Mouse (Mus musculus): ENCODE data around the gene Gatad2a.

DNA sequence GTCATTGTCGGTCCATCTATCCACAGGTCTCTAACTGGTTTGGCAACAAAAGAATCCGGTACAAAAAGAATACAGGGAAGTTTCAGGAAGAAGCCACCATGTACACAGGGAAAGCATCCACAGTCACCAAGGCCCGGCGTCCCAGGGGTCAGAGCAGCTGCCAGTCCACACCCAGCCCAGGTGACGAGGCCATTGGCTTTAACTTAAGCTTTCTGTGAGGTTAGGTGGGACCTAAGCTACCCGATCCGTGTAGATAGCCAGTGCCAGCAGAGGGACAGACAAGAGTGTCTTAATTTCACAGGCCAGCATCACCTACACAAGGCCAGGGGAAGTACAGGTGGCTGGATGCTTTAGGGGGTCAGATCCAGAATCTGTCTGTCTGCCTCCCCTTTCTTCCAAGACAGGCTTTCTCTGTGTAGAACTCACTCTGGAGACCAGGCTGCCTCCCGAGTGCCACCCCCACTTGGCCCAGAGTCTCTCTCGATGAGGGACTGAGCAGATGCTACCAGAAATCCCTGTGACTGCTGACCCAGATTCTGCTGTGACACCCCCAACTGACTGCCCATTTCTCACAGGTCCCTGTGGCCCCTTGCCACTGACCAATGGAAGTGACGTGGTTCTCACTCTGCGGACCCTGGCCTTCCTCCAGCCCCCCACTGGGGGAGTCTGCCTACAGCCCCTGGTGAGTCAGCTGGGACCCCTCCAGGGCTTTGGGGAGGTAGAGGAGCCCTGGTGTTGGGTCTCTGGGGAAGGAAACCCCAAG is 126.0 kb downstream of the Gatad2a start:
- TF ChIP-seq CTCF (conservative IDR thresholded peaks at IDR 0.05; ENCODE audit: low read length) (no peak), POU5F1 (IDR thresholded peaks at IDR 0.05; ENCODE audit: borderline replicate concordance, low read length) (no peak)
